Mouse (Mus musculus) bone marrow macrophage, adult 2 months (primary cell): ENCODE results near the gene Ppp1r9a. TPM values are rescaled to one million over a fixed set of nuclear protein-coding genes. Genes with fewer than 3 reads are reported as not detected.

ENCODE experiments used
- H3K27ac ChIP-seq: 2 replicates; pipeline ENCODE4 v1.5.1; 2012; ENCODE audit warnings: low read depth, low read length; ENCODE audit not compliant: insufficient read depth
- H3K4me1 ChIP-seq: 2 replicates; pipeline ENCODE4 v1.6.1; 2012; ENCODE audit warnings: low read length; ENCODE audit not compliant: control insufficient read depth, insufficient read depth
- H3K4me3 ChIP-seq: 2 replicates; pipeline ENCODE4 v1.5.1; 2012; ENCODE audit warnings: mild to moderate bottlenecking, low read length, moderate library complexity; ENCODE audit not compliant: insufficient read depth
- CTCF ChIP-seq: IDR thresholded peaks from 2 replicates; pipeline ENCODE4 v1.5.1; 2012; ENCODE audit warnings: low read depth, mild to moderate bottlenecking, low read length, moderate library complexity
- POLR2A ChIP-seq: IDR thresholded peaks from 2 replicates; pipeline ENCODE4 v1.6.1; 2012; ENCODE audit warnings: mild to moderate bottlenecking, low read depth, low read length, borderline replicate concordance
- polyA plus RNA-seq: library from polyadenylated mRNA; stranded (reverse); fragments of >200 nt; gene quantifications from 2 replicates; pipeline ENCODE4 v1.2.4, GENCODE M21; 2012; ENCODE audit not compliant: missing spikeins, insufficient read depth, insufficient read length

The Ppp1r9a gene
- polyA plus RNA-seq, 1 experiment = 2.0 TPM

DNA sequence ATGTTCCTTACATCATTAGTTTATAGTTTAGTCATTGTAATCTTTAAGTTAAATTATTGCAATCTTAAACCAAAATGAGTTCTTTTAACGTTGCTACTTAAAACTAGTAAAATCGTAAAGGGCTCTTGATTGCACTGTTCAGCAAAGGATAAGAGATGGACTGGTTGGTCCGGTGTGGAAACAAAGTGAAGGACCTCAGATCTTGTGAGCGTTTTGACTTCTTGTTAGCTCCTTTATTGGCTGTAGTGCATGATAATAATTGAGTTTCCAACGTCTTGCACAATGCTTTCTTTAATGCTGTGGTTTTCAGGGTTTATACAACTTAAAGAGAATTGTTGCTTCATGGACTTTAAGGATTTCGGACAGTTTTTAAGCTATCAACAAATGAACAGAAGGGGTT is 259.3 kb downstream of the Ppp1r9a start:
- TF ChIP-seq CTCF (no peak), POLR2A (no peak)

DNA sequence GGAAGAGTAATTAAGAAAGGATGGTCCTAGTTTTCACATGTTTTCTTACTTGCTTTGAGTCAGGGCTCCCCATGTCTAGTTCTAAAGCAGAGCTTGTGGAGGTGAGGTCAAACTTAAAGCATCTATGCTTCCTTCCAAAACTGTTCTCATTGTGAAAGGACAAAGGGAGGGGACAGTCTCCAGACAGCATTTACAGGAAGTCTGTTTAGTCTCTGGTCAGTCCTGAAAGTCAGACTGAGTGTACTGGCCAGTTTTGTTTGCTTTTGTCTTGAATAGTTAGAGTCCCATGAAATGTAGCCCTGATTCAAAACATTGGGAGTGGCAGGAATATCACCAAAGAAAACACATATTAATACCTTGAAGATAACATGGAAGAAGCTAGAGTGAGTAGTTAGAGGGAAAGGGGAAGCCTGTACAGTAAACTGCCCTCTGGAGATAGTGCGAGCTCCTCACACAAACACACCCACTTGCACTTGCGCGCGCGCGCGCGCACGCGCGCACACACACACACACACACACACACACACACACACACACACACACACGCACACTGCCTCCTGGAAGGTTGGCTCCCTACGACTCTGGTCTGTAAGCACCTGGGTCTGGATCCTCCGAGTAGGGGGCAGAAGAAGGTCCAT is 260.9 kb downstream of the Ppp1r9a start:
- Histone ChIP-seq H3K4me1 (peaks cover 29% of the 10 kb centered on the region), H3K4me3 (no peak overlapping the region), H3K27ac (no peak overlapping the region)
- no peak for TF ChIP-seq CTCF
- no peak for TF ChIP-seq POLR2A

More for the DNA sequence above, 259.3 kb downstream of the Ppp1r9a start:
- Histone ChIP-seq H3K4me3 (no peak overlapping the region), H3K27ac (no peak overlapping the region), H3K4me1 (peaks cover 27% of the 10 kb centered on the region)

DNA sequence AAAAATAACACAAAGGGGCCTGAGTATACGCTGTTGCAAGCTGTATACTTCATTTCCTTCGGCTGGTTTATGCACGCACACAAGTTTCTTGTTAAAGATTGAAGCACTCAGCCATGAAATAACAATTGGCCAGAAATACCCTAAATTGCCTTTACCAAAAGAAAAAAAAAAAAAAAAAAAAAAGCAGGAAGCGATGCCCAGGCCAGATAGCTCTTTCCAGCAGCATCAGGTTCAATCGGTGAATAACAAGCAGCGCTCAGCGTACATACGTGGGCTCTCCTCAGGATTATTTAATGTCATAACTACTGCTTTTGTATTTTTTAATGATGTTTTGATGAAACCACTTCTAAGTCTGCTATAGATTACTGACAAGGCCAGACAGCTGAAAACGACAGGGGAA is 262.1 kb downstream of the Ppp1r9a start:
- Histone ChIP-seq H3K4me3 (no peak overlapping the region), H3K4me1 (peaks cover 22% of the 10 kb centered on the region), H3K27ac (no peak overlapping the region)
- TF ChIP-seq CTCF (no peak), POLR2A (no peak)

DNA sequence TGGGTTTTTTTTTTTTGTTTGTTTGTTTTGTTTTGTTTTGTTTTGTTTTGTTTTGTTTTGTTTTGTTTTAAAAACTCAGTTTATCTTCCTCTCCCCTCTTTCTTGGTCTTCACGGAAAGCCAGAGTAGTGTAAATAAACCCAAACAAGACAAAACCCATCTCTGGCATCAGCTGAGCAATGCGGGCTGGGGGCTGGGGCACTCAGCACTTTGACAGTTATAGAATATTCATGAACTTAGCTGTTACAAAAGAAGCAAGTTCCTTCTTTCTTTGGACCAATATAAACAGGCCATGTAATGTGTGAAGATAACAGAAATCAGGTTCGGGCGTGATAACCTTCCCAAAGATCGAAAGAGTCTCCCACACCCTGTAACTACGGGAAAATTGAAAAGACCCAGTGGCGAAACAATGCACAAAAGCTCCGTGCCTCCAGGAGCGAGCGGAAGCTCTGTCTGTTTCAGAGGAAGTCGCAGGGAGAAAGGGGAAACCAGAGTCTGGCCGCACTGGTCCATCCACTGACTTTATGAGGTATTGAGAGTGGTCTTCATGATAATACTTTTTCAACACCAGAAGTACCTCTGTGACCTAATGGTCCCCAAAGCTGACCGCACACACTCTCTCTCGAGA is 264.4 kb downstream of the Ppp1r9a start:
- Histone ChIP-seq H3K4me1 (peaks cover 16% of the 10 kb centered on the region), H3K27ac (peak overlapping the region; percentile 61), H3K4me3 (peak overlapping the region; percentile 53)
- TF ChIP-seq POLR2A = no peak
- no peak for TF ChIP-seq CTCF

DNA sequence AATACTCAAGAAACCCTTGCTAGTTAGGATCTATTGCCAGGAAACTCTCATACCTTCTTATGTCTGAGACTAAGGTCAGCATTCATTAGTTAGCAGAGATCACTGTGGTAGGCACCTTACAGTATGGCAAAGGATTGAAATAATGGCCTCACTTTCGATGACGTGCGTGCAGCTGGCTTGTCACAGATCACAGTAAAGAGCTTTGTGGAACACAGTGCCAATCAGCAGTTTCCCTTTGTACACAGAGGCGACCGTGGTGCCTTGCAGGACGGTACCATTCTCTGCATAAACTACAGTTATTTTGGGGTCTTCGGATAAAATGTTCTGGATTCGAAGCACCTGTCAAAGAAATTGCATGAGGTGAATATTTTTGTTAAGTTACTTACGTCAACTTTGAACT is 265.4 kb downstream of the Ppp1r9a start:
- H3K4me3 ChIP-seq = no peak overlapping the region
- peaks cover 16% of the 10 kb centered on the region for H3K4me1 ChIP-seq
- no peak for TF ChIP-seq POLR2A
- no peak for TF ChIP-seq CTCF
- no peak overlapping the region for H3K27ac ChIP-seq

DNA sequence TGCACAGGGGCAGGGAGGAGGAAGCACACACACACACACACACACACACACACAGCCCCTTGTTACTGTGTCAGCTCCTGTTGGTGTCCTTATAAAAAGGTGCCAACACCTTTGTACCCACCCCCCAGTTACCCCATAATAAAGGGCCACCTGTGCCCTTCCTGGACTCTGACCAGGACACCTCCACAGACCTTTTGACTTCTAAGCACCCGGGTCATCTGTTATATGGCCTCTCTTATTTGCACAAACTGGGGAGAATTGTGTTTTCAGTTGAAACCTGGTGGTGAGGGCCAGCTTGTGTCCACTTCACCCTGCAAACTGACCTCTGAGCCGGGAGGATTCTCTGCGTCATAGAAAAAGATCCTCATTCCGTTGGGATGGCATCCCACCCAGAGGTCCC is 268.7 kb downstream of the Ppp1r9a start:
- H3K4me1 ChIP-seq = peaks cover 15% of the 10 kb centered on the region
- no peak for TF ChIP-seq CTCF
- no peak for TF ChIP-seq POLR2A
- H3K27ac ChIP-seq = no peak overlapping the region
- H3K4me3 ChIP-seq = no peak overlapping the region

DNA sequence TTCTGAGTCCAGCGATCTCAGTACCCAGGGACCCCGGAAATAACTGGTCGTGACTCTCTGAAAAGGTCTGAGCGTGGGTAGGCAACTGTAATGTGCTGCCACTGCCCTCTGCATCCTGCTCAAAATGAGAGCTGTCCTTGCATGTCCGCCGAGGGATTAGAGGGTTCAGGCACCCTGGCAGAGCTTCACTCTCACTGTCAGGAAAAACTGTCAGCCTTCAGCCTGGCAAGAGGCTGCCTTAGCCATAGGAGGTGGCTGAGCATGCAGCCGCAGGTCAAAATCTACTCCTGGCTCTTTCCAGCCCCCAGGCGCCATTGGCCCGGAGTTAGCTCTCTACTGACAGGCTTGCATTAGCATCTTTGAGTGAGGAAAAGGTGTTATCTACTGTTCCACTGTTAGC is 269.9 kb downstream of the Ppp1r9a start:
- no peak overlapping the region for H3K27ac ChIP-seq
- no peak overlapping the region for H3K4me3 ChIP-seq
- TF ChIP-seq CTCF (no peak), POLR2A (no peak)
- H3K4me1 ChIP-seq = peaks cover 10% of the 10 kb centered on the region

DNA sequence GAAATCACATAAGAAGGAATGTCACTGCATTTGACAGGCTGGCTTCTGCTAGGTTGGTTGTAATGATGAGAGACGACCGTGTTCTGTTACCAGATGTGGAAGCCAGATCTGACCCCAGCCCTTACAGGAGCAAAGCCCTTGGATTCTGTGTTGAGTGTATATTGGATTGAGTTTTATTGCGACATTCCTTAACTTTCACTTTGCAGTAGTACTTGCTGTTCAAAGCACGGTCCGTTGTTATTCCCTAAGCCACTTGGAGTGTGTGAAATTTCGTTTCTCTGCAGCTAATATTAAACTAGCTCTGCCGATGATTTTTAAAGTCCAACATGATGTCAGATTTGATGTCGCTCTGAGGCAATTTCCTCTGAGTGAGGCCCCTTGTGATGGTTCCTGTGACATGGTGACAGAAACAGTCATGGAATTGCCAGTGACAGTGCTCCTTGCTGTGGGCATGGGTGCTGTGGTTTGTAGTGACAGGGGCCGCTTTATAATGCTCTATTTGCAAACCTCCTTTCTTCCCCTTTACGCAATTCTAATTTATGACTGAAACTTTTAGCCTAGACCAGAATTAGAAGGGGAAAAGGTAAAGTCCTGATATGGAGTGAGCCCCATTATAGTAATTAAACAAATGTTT is 271.6 kb downstream of the Ppp1r9a start:
- TF ChIP-seq POLR2A = no peak
- H3K27ac ChIP-seq = no peak overlapping the region

DNA sequence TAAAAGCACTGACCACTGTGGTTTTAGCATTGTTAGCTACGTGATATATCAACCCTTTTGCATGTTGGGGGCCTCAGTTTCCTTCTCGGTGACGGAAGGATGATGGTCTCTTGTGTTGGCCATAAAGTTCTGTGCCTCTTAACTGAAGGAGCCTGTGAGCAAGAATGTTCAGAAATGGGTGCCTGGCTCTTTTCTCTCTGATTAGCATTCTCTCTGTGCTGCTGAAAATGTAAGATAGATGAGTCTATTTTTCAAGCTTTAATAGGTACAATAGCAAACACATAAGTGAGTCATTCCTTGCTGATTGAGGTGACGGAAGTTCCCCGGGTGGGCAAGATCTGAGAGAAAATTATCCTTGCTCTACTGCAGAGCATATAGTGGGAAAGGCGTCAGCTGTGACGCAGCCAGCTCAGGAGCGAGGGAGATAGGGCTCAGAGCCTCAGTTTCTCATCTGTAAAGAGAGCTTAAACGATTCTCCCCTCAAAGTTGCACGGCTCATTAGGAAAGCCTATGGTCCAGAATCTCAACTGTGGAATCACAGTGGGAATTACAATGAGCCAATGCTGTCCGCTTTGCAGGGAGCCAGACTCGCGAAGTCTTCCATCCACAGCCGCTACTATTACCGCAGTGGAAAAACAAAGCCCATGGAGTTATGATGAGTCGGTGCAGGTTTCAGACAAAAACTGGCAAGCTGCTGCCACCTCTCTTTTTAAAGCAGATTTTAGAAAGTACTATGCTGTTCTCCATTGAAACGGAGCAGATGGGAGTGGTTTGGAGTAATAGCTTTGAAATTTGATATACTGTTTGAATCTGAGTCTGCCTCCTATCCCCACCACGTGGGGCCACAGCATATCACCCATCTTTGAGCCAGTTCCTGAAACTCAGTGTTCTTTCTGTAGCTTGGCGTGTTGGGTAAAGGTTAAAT is 275.5 kb downstream of the Ppp1r9a start:
- TF ChIP-seq CTCF = no peak
- TF ChIP-seq POLR2A = no peak
- Histone ChIP-seq H3K4me3 (no peak overlapping the region), H3K4me1 (peaks cover 8% of the 10 kb centered on the region), H3K27ac (no peak overlapping the region)

More for the DNA sequence above, 271.6 kb downstream of the Ppp1r9a start:
- Histone ChIP-seq H3K4me1 (peaks cover 8% of the 10 kb centered on the region), H3K4me3 (no peak overlapping the region)

DNA sequence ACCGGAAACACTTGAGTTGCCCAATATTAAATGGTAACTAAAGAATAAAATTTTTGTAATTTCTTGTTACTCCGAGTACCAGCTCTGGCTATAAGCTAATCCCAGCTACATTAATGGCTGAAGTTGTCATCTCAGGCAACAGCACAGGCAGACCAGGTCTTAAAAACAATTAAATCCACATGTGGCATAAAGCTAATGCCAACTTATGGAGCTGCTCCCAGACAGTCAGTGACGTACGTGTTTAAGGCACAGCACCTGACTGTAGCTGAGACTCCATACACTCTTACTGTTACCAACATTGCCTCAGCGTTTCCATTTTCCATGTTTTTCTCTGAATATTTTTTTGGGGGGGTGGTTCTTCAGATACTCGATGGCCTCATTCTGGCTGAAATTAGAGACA is 276.5 kb downstream of the Ppp1r9a start:
- TF ChIP-seq CTCF (no peak), POLR2A (no peak)
- no peak overlapping the region for H3K27ac ChIP-seq
- H3K4me1 ChIP-seq = peaks cover 5% of the 10 kb centered on the region
- no peak overlapping the region for H3K4me3 ChIP-seq
